Mouse (Mus musculus) lung, postnatal 0 days (tissue): ENCODE results near the gene AU041133.
A peak's percentile ranks its signal among the peaks of the same experiment; 100 is the strongest.

ENCODE experiments used
- CTCF ChIP-seq: IDR thresholded peaks from 2 replicates; pipeline ENCODE4 v1.5.1; 2016; ENCODE audit warnings: antibody characterized with exemption, mild to moderate bottlenecking
- EP300 ChIP-seq: IDR thresholded peaks from 2 replicates; pipeline ENCODE4 v1.6.1; 2016; ENCODE audit warnings: antibody characterized with exemption, mild to moderate bottlenecking, control low read depth

DNA sequence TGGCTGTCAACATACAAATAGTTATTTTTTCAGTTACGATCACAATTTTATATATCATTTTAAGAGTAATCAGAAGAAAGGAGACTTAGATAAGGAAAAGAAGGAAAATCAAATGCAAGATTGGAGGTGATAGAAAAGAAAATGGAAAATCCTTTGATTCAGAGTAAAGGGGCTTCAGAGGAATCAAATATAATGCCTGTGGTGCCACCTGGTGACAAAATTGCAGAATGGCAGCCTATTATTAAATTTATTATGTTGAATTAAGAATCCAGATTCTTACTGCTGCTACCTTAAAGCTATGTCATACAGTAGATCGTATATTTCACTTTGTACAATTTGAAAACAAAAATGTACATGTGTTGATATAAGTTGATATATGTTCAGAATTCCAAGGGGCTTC, 43.0 kb downstream of the AU041133 start:
- TF ChIP-seq CTCF = peak; percentile 66
- no peak for TF ChIP-seq EP300
